Mouse (Mus musculus) layer of hippocampus, adult 2 months (tissue): ENCODE measurements around the gene Ccdc146. TPM values are rescaled to one million over a fixed set of nuclear protein-coding genes. Genes with fewer than 3 reads are reported as not detected.

ENCODE experiments used
- DNase-seq, 2 experiments: peaks; one replicate each; pipeline ENCODE4 v3.0.0; 2022; ENCODE audit warnings: low spot score in 2 of 2
- H3K27ac ChIP-seq: fragments of 200-600 bp; 2 replicates; pipeline ENCODE4 v1.8.1; 2022
- H3K4me3 ChIP-seq: fragments of 200-600 bp; 2 replicates; pipeline ENCODE4 v1.8.1; 2022; ENCODE audit warnings: mild to moderate bottlenecking
- CTCF ChIP-seq: fragments of 200-600 bp; conservative IDR thresholded peaks from 2 replicates; pipeline ENCODE4 v1.8.1; 2022; ENCODE audit warnings: antibody characterized with exemption, mild to moderate bottlenecking, moderate library complexity
- total RNA-seq, 2 experiments: library from RNA; stranded (reverse); gene quantifications; 2 replicates each; pipeline ENCODE4 v1.2.3; 2021

Gene Ccdc146
- total RNA-seq, 2 experiments from 2014 or later = 0.20 to 0.28 TPM

DNA sequence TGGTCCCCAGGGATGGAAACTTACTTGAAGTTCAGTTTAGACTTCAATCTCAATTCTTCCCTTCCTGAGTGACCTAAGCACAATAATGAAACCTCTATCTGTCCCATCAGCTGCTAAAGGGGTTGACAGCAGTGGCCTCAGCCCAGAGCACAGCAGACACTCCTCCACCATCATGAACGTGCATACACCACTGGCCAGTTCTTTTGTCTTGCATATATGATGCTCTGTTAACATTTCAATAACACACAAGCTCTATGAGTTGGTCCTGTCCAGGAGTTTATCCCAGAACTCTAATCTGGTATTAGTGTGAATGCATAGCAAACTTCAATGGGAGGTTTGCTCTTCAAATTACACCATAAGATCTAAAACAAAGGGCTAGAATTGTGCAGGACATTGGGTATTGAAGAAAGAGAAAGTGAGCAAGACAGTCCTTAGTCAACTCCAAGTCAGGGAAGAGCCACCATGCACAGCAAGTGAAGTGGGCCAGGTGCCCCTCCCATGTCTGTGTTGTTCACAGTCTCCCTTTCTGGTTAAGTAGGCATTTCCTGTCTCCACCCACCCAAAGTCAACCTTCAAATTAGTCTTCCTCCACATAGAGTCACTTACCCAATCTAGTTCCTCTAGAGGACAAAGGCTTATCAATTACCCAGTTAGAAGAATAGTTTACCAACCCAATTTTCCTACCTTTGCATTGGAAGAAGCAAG lies 10.2 kb downstream of the Ccdc146 start:
- Histone ChIP-seq H3K27ac (no peak overlapping the region), H3K4me3 (no peak overlapping the region)
- TF ChIP-seq CTCF = no peak
- DNase-seq = no peak

DNA sequence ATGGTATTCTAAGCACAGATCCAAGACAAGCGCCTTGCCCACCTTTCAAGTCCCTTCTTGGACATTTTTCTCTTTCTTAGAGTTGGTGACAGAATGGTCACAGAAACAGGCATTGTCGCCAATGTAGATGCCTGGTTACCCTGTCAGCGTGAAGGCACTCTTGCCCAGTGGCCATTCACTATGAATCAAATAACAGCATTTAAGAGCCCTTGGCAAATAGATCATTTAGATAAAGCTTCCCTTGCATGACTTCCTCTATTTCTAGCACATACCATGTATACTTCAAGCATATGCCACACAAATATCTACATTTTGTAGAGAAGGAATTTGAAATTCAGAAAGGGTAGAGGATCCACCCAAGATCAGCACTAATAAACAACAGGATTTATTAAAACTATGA lies 11.2 kb downstream of the Ccdc146 start:
- Histone ChIP-seq H3K27ac (no peak overlapping the region), H3K4me3 (no peak overlapping the region)
- TF ChIP-seq CTCF = no peak
- DNase-seq = no peak

DNA sequence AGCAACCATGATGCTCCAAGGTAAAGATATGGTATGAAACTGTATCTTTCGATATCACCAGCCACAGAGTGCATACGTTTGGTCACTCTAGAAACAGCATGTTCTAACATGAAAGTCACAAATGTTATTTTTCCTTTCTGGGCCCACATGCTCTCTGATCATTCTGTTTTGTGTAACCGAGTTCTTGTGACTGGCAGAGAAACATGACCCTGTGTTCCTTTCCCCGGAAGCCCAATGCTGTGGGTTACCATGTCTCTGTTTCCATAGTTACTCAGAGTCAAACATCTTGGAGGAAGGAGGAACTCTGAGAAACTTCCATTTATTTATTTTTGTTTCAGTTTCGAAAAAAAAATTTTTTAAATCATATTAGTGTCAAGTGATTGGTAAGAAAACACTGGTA lies 12.4 kb downstream of the Ccdc146 start:
- no peak overlapping the region for H3K4me3 ChIP-seq

DNA sequence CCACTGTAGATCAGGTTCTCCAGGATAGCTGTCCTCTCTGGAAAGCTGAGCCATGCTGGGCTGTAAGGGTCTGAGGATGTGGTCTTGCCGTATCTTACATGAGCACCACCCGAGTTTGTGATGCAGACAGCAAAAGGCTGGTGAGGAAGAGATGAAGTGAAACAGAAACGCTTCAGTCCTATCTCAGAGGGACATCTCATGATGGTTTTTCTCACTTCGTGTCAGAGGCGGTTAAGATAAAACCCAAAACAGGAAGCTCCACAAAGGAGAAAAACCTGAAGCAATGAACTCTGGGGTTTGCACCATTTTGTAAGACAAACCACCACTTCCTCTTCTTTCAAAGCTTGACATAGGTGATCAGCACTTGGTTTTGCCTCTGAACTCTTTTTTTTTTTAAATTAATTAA lies 13.2 kb downstream of the Ccdc146 start:
- Histone ChIP-seq H3K4me3 (no peak overlapping the region), H3K27ac (no peak overlapping the region)
- DNase-seq = no peak
- no peak for TF ChIP-seq CTCF

More for the DNA sequence above, 12.4 kb downstream of the Ccdc146 start:
- H3K27ac ChIP-seq = no peak overlapping the region
- no peak for TF ChIP-seq CTCF
- no peak for DNase-seq

DNA sequence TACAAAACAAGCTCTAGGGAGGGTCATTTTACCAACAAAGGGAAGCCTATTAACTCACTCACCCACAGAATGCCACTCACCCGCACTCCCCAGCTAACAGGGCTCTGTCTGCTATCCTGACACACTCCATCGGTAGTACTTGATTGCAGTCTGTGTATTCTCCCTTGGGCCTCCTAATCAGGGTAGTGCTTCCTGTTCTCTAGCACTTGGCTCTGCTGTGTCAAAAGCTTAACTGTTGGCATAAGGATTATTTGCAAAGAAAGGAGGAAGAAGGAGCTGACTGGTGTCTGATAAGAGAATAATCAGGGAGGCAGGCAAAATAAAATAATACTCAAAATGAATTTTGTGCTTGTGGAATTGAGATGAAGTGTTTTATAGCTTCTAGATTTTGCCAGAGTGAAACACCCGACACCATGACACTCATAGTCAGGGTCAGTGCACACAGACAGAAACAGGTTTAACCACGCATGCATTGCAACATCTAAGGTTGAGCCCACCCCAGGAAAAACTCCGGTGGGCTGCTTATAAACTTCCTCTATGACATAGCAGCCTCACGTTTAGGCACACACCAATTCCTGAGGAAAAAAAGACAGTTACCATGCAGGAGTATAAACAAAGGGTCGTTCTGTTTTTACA lies 29.2 kb downstream of the Ccdc146 start:
- DNase-seq = no peak
- H3K27ac ChIP-seq = no peak overlapping the region
- H3K4me3 ChIP-seq = no peak overlapping the region
- no peak for TF ChIP-seq CTCF

DNA sequence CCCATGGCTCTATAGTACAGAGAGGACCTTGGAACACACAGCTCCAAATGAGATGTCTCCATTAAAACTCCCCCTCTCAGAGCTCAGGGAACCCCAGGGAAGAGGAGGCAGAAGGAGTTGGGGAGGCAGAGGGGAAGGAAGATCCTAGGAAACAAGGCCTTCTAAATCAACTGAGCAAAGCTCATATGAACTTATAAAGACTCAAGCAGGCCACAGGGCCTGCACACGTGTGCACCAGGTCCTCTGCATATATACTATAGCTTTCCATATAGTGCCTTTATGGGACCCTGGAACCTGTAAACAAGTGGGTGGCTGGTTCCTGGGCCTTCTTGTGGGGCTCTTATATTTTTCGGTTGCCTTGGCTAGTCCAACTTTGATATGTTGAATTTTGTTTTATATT lies 29.9 kb downstream of the Ccdc146 start:
- no peak for TF ChIP-seq CTCF
- no peak for DNase-seq
- Histone ChIP-seq H3K27ac (no peak overlapping the region), H3K4me3 (no peak overlapping the region)

DNA sequence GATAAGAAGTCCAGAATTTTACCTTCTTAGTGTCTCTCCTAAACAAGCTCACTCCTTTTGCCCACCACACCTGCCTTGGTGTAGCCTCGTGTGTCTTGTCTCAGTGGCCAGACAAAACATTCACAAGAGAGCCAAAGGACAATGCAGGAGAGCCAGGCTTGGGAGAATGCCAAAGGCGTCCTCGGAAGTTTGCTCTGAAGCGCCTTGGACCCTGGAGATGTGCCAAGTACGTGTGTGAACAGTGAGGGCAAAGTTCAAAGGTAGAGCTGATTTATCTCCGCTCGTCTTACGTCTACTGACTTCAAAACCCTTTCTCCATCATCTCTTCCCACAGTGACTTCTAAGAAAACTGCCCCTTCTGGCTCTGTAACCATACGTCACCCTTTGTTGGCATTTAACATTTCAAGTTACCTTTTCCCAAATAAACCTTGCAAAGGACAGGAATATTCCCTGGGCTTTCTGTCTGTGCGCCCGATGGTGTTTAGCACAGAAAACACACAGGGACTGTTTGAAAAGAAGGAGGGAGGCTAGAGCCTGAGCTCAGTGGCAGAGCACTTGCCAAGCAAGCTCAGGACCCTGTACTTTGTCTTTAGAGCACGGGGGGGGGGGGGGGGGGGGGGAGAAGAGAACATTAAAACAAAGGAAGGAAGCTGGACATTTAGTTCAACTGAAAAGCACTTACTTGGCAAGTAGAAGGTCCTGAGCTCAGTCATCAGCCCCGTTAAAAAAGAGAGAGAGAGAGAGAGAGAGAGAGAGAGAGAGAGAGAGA lies 32.7 kb downstream of the Ccdc146 start:
- no peak overlapping the region for H3K27ac ChIP-seq
- TF ChIP-seq CTCF = no peak
- no peak overlapping the region for H3K4me3 ChIP-seq
- no peak for DNase-seq

DNA sequence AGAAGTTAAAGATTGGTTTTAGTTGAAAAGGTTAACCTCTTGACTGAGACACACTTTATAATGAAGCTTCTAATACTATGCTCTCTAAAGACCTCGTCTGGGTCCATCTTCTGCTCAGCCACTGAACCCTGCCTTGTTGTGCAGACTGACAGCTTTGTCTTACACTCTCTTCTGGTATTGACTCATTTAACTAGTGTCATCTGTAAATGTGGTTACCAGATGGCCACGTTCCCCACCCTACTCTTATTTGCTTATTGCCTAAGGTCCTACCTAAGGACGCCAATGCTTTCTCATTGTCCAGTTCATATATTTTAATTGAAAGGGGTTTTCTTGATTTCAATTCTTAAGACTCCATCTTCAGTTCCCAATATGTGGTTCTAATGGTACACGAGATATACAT lies 35.6 kb downstream of the Ccdc146 start:
- Histone ChIP-seq H3K4me3 (no peak overlapping the region), H3K27ac (no peak overlapping the region)
- DNase-seq = no peak
- TF ChIP-seq CTCF = no peak

DNA sequence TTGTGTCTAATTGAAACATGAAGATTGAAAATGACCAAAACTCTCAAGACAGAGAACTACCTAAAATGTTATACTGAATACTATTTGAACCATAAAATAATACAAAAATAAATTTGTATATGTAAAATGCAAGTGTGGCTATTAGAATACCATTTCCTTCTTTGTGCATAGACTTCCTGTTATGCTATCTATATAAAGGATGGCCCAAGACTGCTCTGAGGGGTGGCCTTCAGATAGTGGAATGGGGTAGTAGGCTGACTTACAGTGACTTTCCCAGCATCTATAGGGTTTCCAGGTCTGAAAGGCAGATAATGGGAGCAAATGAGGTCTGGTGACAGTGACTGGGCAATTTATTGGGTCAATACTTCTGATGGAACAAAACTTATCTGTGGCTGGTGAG lies 37.1 kb downstream of the Ccdc146 start:
- H3K4me3 ChIP-seq = no peak overlapping the region
- DNase-seq = no peak
- no peak for TF ChIP-seq CTCF

DNA sequence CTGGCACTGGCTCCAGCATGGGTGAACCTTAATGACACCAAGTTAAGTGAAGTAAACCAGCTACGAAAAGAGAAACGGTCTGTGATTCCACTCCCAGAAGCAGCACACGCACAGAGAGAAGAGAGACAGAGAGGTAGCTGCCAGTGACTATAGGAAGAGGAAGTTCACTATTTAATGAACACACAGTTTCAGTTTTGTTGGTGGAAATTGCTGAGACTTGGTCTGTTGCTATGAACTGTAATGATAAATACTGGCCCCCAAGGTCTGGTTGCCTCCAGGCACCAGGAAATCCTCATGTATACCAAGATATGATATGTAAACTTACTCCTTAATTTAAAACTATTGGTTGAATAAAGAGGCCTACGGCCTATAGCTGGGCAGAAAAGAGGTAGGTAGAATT lies 38.0 kb downstream of the Ccdc146 start:
- Histone ChIP-seq H3K4me3 (no peak overlapping the region), H3K27ac (no peak overlapping the region)
- no peak for TF ChIP-seq CTCF
- DNase-seq = no peak

More for the DNA sequence above, 37.1 kb downstream of the Ccdc146 start:
- H3K27ac ChIP-seq = no peak overlapping the region

DNA sequence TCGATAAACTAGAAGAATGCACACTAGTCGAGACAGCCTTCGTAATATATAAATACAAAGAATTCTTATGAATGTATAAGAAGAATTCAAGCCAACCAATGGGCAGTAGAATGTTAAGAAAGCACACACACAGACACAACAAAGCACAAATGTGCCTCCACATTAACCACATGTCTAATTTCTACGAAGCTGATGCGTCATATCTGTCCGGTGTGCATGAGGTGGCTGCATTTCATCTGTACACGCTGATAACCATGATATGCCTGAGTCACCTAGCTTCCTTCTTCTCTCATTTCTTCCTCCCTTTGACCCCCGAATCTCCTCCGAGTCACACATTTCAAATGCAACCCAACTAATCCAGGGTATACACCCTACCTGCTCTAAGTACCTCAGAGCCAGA lies 39.5 kb downstream of the Ccdc146 start:
- Histone ChIP-seq H3K4me3 (no peak overlapping the region), H3K27ac (no peak overlapping the region)
- DNase-seq = no peak
- TF ChIP-seq CTCF = no peak

DNA sequence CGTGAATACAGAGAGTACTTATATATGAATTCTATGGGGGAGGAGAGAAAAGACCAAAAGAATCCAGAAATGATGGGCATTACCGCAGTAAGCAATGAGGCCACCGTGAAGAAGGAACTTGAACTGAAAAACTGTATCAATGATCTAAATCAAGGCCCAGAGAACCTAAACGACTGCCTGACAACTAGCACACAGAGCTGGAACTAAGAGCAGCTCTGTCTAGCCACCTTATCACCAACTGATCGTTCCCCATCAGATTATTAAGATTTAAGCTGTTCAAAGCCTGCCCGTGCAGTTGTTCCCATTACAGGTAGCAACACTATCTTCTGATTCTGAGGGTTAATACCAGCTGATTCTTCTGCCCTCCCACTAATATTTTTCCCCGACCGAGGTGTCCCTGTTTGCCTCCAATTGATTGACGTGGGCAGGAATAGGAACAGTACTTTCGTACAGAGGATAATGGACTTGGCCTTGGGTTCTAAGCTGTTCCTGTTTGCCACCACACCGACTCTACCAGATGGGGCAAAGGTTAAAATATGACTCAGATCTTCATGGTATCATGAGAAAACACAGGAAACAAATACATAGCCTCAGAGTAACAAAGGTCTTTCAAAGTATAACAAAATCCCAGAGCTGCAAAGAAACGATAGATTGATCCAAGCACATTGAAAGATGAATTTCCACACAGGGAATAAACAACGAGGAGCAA lies 40.1 kb downstream of the Ccdc146 start:
- no peak for DNase-seq
- no peak overlapping the region for H3K4me3 ChIP-seq
- H3K27ac ChIP-seq = no peak overlapping the region
- no peak for TF ChIP-seq CTCF
